14 mouse cellular contexts compared by ENCODE assay signal in the genomic region with DNA sequence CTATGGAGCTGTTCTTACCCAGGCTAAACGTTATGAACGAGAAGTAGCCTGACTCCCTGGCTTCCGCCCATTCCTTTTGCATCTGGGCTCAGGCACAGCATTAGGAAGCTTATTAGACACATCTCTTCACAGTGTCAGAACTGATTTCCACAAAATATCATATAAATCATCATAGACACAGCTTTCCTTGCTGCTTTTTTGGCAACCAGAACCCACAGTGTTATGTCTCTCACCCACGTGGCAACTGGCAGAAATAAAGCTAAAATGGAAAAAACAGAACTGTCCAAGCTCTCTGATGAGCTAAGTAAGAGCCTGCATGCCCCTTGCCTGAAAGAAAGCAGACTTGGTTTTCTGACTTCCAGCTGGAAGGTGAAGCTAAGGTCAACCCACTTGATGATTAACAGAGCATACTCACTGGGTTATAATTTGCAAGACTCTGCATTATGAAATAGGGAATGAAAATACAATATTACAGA.
DNase-seq lines count a peak whose midpoint lies in the region; ATAC-seq lines count a peak whose summit lies in the region.
"Had no signal": no experiment of that assay in that cellular context is flagged by ENCODE, and none has a peak within 500 bp of the region (broad histone marks: within the 10 kb centered on the region; RNA-seq: fewer than 3 reads in every experiment).

No protein-coding gene starts in this region.

- no peak overlapping the region for H3K9ac ChIP-seq in intestine, embryonic 16.5 days (ENCODE audit: low read depth, low read length)
- no peak overlapping the region for H3K9ac ChIP-seq in forebrain, embryonic 15.5 days (replicated peaks)
- H3K9ac ChIP-seq: hindbrain, embryonic 12.5 days; liver, embryonic 13.5 days had no signal

- 0 out of 2 replicates have a peak, but pooled peaks cover 5% of the 10 kb centered on the region for H3K4me1 ChIP-seq in intestine, embryonic 16.5 days (ENCODE audit: control insufficient read depth, insufficient read depth, low read length)
- H3K4me1 ChIP-seq in limb, embryonic 10.5 days = peaks cover 16% of the 10 kb centered on the region
- H3K4me1 ChIP-seq in forebrain, embryonic 15.5 days = no peaks in the 10 kb centered on the region
- H3K4me1 ChIP-seq: hindbrain, embryonic 12.5 days; liver, embryonic 13.5 days had no signal

- no peaks in the 10 kb centered on the region for H3K9me3 ChIP-seq in intestine, embryonic 16.5 days (ENCODE audit: control insufficient read depth, low read length)
- H3K9me3 ChIP-seq in limb, embryonic 10.5 days (replicated peaks) = no peaks in the 10 kb centered on the region
- no peaks in the 10 kb centered on the region for H3K9me3 ChIP-seq in forebrain, embryonic 15.5 days
- H3K9me3 ChIP-seq: hindbrain, embryonic 12.5 days had no signal

- peak; percentile 79 for ATAC-seq in intestine, embryonic 16.5 days
- ATAC-seq in forebrain, embryonic 15.5 days (replicated peaks) = no peak
- ATAC-seq: CD4-positive, CD25-positive, alpha-beta regulatory T cell, adult 4 months had no signal

- no peaks in the 10 kb centered on the region for H3K27me3 ChIP-seq in intestine, embryonic 16.5 days (replicated peaks; ENCODE audit: control insufficient read depth, insufficient read depth, low read length)
- no peaks in the 10 kb centered on the region for H3K27me3 ChIP-seq in limb, embryonic 10.5 days (ENCODE audit: low read depth, poor library complexity, severe bottlenecking)
- no peaks in the 10 kb centered on the region for H3K27me3 ChIP-seq in forebrain, embryonic 15.5 days
- H3K27me3 ChIP-seq: hindbrain, embryonic 12.5 days; liver, embryonic 13.5 days had no signal

- H3K27ac ChIP-seq in intestine, embryonic 16.5 days (ENCODE audit: low read length) = peak overlapping the region; percentile 55
- 0 out of 2 replicates have a peak overlapping the region, but pooled peaks have one; percentile 53 for H3K27ac ChIP-seq in limb, embryonic 10.5 days
- H3K27ac ChIP-seq in forebrain, embryonic 15.5 days (replicated peaks) = no peak overlapping the region
- H3K27ac ChIP-seq: hindbrain, embryonic 12.5 days; liver, embryonic 13.5 days had no signal

- H3K36me3 ChIP-seq in intestine, embryonic 16.5 days (ENCODE audit: control insufficient read depth, insufficient read depth, low read length) = no peaks in the 10 kb centered on the region
- H3K36me3 ChIP-seq in limb, embryonic 10.5 days = no peaks in the 10 kb centered on the region
- H3K36me3 ChIP-seq in forebrain, embryonic 15.5 days = no peaks in the 10 kb centered on the region
- H3K36me3 ChIP-seq: hindbrain, embryonic 12.5 days; liver, embryonic 13.5 days had no signal

- H3K4me3 ChIP-seq in intestine, embryonic 16.5 days (ENCODE audit: low read length) = no peak overlapping the region
- no peak overlapping the region for H3K4me3 ChIP-seq in limb, embryonic 10.5 days
- H3K4me3 ChIP-seq in forebrain, embryonic 15.5 days = no peak overlapping the region
- H3K4me3 ChIP-seq: erythroblast, embryonic 14.5 days; hindbrain, embryonic 12.5 days; liver, embryonic 13.5 days had no signal

- 34% methylated on average over 4 of the region's 4 CpGs for WGBS in intestine, embryonic 16.5 days
- WGBS in limb, embryonic 10.5 days = 38% methylated on average over 4 of the region's 4 CpGs
- 72% methylated on average over 4 of the region's 4 CpGs for WGBS in forebrain, embryonic 15.5 days

- H3K4me2 ChIP-seq in intestine, embryonic 16.5 days (ENCODE audit: low read depth, low read length) = no peak overlapping the region
- no peak overlapping the region for H3K4me2 ChIP-seq in forebrain, embryonic 15.5 days (replicated peaks)
- H3K4me2 ChIP-seq: hindbrain, embryonic 12.5 days; liver, embryonic 13.5 days had no signal

- DNase-seq in gastrocnemius, postnatal 25 days = peak; percentile 15
- DNase-seq in gastrocnemius, adult 8-10 months (ENCODE audit: low spot score in 2 of 2) = no peak
- peak; percentile 84 for DNase-seq in NIH3T3 (ENCODE audit: low read depth)
- no peak for DNase-seq in limb, embryonic 10.5 days (ENCODE audit: low spot score)
- DNase-seq in ovary, adult 18-20 months (ENCODE audit: low spot score) = no peak
- no peak for DNase-seq in urinary bladder, postnatal 14 days (ENCODE audit: low spot score)
- DNase-seq: adrenal gland, adult 8-10 months; liver, embryonic 13.5 days; retina, postnatal 1 day had no signal

Comparison
In these comparisons a context has a peak if more than half of its experiments do, and no peak if none do; other contexts are left out.
1. DNase-seq: peak in gastrocnemius, postnatal 25 days (single experiment) and NIH3T3 (single experiment); none in gastrocnemius, adult 8-10 months (0 of 2), limb, embryonic 10.5 days (single experiment), ovary, adult 18-20 months (single experiment) and urinary bladder, postnatal 14 days (single experiment).